Mouse (Mus musculus): Measurements from ENCODE around the gene Gpr150. TPM values are rescaled to one million over a fixed set of nuclear protein-coding genes. Genes with fewer than 3 reads are reported as not detected.

Gpr150 gene
- 0.52 and 0.72 TPM in 2 replicates for polyA plus RNA-seq (2014; fragmentation: Nextera tagmentation; extraction: Ambion mirVana)

DNA sequence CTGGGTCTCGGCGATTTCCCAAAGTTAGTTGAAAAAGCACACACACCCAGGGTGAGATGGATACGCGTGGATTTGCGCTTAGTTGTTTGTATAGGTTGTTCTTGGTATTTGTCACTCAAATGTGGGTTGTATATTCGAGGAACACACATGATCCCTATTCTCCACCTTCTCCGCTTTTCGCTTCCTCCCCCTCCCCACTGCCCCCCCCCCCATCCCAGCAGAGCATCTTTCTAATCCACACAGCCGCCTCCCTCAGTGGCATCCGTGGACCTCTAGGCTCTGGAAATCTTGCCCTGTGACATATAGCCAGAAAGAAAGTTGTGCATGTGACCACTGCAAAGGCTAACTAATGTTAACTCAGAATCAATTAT lies at the start of gene Gpr150:
Gpr150 (minus strand) TSS at position 101 of the 371 bp plus-strand sequence.
- 17% methylated on average over 10 of the region's 10 CpGs for WGBS (ENCODE audit: insufficient replicate concordance)
- peak within 1 kb of the TSS; percentile 48 for H3K9ac ChIP-seq (ENCODE audit: low read depth, low read length)
- H3K27ac ChIP-seq (ENCODE audit: low read depth, low read length) = no peak within 1 kb of the TSS
- H3K36me3 ChIP-seq (ENCODE audit: control insufficient read depth, insufficient read depth, low read length) = no peaks in the 10 kb centered on the region
- H3K4me3 ChIP-seq (ENCODE audit: low read depth, low read length) = peak within 1 kb of the TSS; percentile 46
- peaks cover 4% of the 10 kb centered on the region; the same call in 1 of the 2 replicates for H3K4me1 ChIP-seq (ENCODE audit: control insufficient read depth, insufficient read depth, low read length)
- no peaks in the 10 kb centered on the region for H3K9me3 ChIP-seq (replicated peaks; ENCODE audit: control insufficient read depth, low read length)
- peak within 1 kb of the TSS; percentile 92 for H3K4me2 ChIP-seq
- ATAC-seq (replicated peaks; ENCODE audit: insufficient number of reproducible peaks, low FRiP score, low TSS enrichment) = no peak
- H3K27me3 ChIP-seq (ENCODE audit: control insufficient read depth, insufficient read depth, low read length) = peaks cover 44% of the 10 kb centered on the region

- no peaks in the 10 kb centered on the region; the same call in 1 of the 2 replicates for H3K36me3 ChIP-seq (ENCODE audit: control insufficient read depth, insufficient read depth, low read length)
- no peak overlapping the region for H3K27ac ChIP-seq (ENCODE audit: low read depth, low read length)
- ATAC-seq (replicated peaks; ENCODE audit: insufficient number of reproducible peaks, low FRiP score, low TSS enrichment) = no peak
- H3K27me3 ChIP-seq (ENCODE audit: control insufficient read depth, insufficient read depth, low read length) = no peaks in the 10 kb centered on the region
- WGBS (ENCODE audit: insufficient replicate concordance) = 94% methylated on average over 2 of the region's 2 CpGs
- H3K9ac ChIP-seq (ENCODE audit: low read depth, low read length) = no peak overlapping the region
- no peak overlapping the region for H3K4me3 ChIP-seq (ENCODE audit: low read depth, low read length)
- H3K9me3 ChIP-seq (replicated peaks; ENCODE audit: control insufficient read depth, low read length) = no peaks in the 10 kb centered on the region
- H3K4me1 ChIP-seq (ENCODE audit: control insufficient read depth, insufficient read depth, low read length) = no peaks in the 10 kb centered on the region
- H3K4me2 ChIP-seq = no peak overlapping the region
Observed at GRCm38 (mm10) chr13:76101989-76102388, 45.2 kb upstream of the Gpr150 start.

DNA sequence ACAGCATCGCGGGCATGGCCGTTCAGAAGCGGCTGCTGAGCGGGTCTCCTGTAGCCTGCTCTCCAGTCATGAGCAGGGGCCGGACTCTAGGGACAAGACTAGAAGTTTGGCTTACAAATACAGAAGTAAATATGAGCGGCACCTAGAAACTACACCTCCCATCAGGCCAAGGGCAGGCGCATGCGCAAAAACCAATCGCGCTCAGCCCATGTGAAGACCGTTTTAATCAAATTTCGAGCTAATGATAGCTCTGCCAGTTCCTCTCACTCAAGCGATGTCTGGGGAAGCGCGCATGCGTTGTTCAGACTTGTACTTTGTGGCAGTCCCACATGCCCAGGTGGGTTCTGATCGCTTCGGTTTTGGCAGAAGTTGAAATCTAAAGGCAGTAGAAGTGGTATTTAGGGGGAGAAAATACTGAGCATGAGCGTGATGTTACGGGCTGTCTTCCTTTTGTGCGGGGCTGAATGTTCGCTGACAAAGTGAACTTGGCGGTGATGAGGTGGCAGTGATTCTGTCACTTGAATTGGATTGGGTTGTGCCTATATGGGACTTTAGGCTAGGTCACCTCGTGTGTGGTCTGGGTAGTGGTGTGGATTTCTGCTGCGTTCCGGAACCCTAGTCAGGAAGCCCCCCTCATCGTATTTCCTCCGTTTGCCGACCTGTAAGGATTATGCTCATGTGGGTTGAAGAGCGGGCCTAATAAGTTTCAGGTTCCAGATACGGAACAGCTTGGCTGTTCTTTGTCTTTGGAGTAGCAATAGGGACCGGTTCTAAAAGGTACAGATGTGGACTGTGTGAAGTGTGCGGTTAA lies 41.9 kb upstream of the Gpr150 start, which contains the start of the genes Arsk and Ttc37:
Arsk (minus strand) TSS at position 168 of the 811 bp plus-strand sequence.
Ttc37 (plus strand) TSS at position 242 of the 811 bp plus-strand sequence.
- ATAC-seq (replicated peaks; ENCODE audit: insufficient number of reproducible peaks, low FRiP score, low TSS enrichment) = peak; percentile 90
- H3K9ac ChIP-seq (ENCODE audit: low read depth, low read length) = peak within 1 kb of the TSS; percentile 76
- no peaks in the 10 kb centered on the region for H3K27me3 ChIP-seq (ENCODE audit: control insufficient read depth, insufficient read depth, low read length)

GRCm38 (mm10) chr13:76098116-76098492 lies 41.3 kb upstream of the Gpr150 start:
- Histone ChIP-seq H3K36me3 (ENCODE audit: control insufficient read depth, insufficient read depth, low read length) (no peaks in the 10 kb centered on the region), H3K9ac (ENCODE audit: low read depth, low read length) (peak overlapping the region; percentile 76), H3K4me3 (ENCODE audit: low read depth, low read length) (peak overlapping the region; percentile 59), H3K4me1 (ENCODE audit: control insufficient read depth, insufficient read depth, low read length) (no peaks in the 10 kb centered on the region), H3K4me2 (peak overlapping the region; percentile 54), H3K27me3 (ENCODE audit: control insufficient read depth, insufficient read depth, low read length) (no peaks in the 10 kb centered on the region), H3K27ac (ENCODE audit: low read depth, low read length) (peak overlapping the region; percentile 47; the same call in 1 of the 2 replicates), H3K9me3 (replicated peaks; ENCODE audit: control insufficient read depth, low read length) (no peaks in the 10 kb centered on the region)
- 5% methylated on average over 16 of the region's 16 CpGs for WGBS (ENCODE audit: insufficient replicate concordance)
- ATAC-seq (replicated peaks; ENCODE audit: insufficient number of reproducible peaks, low FRiP score, low TSS enrichment) = peak; percentile 72

More for the DNA sequence above, 41.9 kb upstream of the Gpr150 start, which contains the start of the genes Arsk and Ttc37:
- peak within 1 kb of the TSS; percentile 59 for H3K4me3 ChIP-seq (ENCODE audit: low read depth, low read length)
- WGBS (ENCODE audit: insufficient replicate concordance) = under 1% methylated on average over 34 of the region's 34 CpGs
- H3K36me3 ChIP-seq (ENCODE audit: control insufficient read depth, insufficient read depth, low read length) = no peaks in the 10 kb centered on the region; the same call in 1 of the 2 replicates
- no peaks in the 10 kb centered on the region for H3K4me1 ChIP-seq (ENCODE audit: control insufficient read depth, insufficient read depth, low read length)
- H3K27ac ChIP-seq (ENCODE audit: low read depth, low read length) = peak within 1 kb of the TSS; percentile 47
- H3K4me2 ChIP-seq = peak within 1 kb of the TSS; percentile 66
- no peaks in the 10 kb centered on the region for H3K9me3 ChIP-seq (replicated peaks; ENCODE audit: control insufficient read depth, low read length)

DNA sequence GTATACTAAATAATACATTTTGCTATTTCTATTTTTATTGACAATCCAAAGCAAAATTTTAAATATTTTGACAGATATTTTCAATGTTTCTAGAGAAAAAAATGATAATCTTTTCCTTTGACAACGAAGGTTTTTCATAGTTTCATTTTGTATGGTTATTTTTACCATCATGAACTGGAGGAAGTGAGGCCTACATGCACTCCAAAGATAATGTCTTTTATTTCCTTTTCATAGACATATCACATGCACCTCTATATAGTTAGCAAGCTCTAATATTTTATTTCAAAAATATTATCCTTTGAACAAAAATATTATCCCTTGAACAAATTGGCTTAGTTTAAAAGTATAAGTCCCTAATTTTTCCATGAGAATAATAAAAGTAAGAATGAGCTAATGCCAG lies 17.5 kb upstream of the Gpr150 start:
- no peaks in the 10 kb centered on the region for H3K4me1 ChIP-seq (ENCODE audit: control insufficient read depth, insufficient read depth, low read length)
- H3K4me3 ChIP-seq (ENCODE audit: low read depth, low read length) = no peak overlapping the region
- H3K9ac ChIP-seq (ENCODE audit: low read depth, low read length) = no peak overlapping the region
- no peaks in the 10 kb centered on the region; the same call in 1 of the 2 replicates for H3K36me3 ChIP-seq (ENCODE audit: control insufficient read depth, insufficient read depth, low read length)
- no peak overlapping the region for H3K4me2 ChIP-seq
- H3K9me3 ChIP-seq (replicated peaks; ENCODE audit: control insufficient read depth, low read length) = no peaks in the 10 kb centered on the region
- no peak overlapping the region for H3K27ac ChIP-seq (ENCODE audit: low read depth, low read length)
- no peak for ATAC-seq (replicated peaks; ENCODE audit: insufficient number of reproducible peaks, low FRiP score, low TSS enrichment)
- WGBS (ENCODE audit: insufficient replicate concordance) = 76% methylated on average over 1 of the region's 1 CpGs
- H3K27me3 ChIP-seq (ENCODE audit: control insufficient read depth, insufficient read depth, low read length) = no peaks in the 10 kb centered on the region

DNA sequence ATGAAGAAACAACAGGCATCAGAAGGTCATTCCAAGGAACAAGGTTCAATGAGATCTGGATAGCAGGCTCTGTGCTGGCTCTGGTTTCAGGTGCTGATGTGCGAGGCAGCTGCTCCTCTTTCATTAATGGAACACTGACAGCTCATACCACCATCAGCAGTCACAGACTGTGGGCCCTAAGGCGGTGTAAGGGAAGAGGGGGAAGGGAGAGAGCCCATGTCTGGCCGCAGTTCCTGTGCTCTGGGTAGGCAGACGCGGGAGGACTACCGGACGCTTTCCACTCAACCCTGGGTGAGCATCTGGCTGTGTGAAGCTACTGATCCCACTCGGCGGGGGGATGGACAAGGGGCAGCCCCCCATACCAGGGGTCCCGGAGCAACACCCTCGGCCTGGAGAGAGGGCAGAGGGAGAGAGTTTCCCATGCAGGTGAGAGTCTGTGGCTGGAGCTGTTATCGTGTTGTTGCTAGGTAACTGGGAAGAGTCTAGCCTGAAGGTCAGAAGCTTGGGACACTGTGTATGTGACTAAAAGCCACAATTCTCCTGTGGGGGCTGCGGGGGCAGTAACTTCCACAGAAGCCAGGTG lies 7.7 kb upstream of the Gpr150 start:
- WGBS (ENCODE audit: insufficient replicate concordance) = 78% methylated on average over 13 of the region's 13 CpGs
- Histone ChIP-seq H3K4me3 (ENCODE audit: low read depth, low read length) (no peak overlapping the region), H3K36me3 (ENCODE audit: control insufficient read depth, insufficient read depth, low read length) (no peaks in the 10 kb centered on the region), H3K9ac (ENCODE audit: low read depth, low read length) (no peak overlapping the region), H3K27ac (ENCODE audit: low read depth, low read length) (no peak overlapping the region), H3K27me3 (ENCODE audit: control insufficient read depth, insufficient read depth, low read length) (no peaks in the 10 kb centered on the region), H3K4me1 (ENCODE audit: control insufficient read depth, insufficient read depth, low read length) (no peaks in the 10 kb centered on the region), H3K9me3 (replicated peaks; ENCODE audit: control insufficient read depth, low read length) (no peaks in the 10 kb centered on the region), H3K4me2 (no peak overlapping the region)
- ATAC-seq (replicated peaks; ENCODE audit: insufficient number of reproducible peaks, low FRiP score, low TSS enrichment) = no peak

DNA sequence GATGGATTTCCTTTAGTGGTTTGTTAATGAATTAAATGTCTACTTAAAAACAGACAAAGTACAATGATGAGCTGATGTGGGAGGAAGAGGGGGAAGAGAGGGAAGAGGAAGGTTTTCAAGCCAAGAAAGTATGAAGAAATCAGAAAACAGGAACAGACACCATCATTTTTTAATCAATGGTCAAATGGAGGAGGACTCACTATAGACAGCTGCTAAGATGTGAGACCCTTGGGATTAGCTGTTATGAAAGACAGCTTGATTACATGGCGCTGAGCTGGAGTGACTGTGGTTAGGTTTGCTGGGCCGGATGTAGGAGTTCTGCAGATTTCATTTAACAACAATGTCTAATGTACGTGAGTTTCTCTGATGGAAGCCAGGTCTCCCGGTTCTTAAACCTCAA lies 6.8 kb upstream of the Gpr150 start:
- Histone ChIP-seq H3K4me3 (ENCODE audit: low read depth, low read length) (no peak overlapping the region), H3K36me3 (ENCODE audit: control insufficient read depth, insufficient read depth, low read length) (no peaks in the 10 kb centered on the region), H3K27me3 (ENCODE audit: control insufficient read depth, insufficient read depth, low read length) (no peaks in the 10 kb centered on the region), H3K27ac (ENCODE audit: low read depth, low read length) (no peak overlapping the region), H3K9me3 (replicated peaks; ENCODE audit: control insufficient read depth, low read length) (no peaks in the 10 kb centered on the region), H3K4me2 (no peak overlapping the region), H3K4me1 (ENCODE audit: control insufficient read depth, insufficient read depth, low read length) (no peaks in the 10 kb centered on the region), H3K9ac (ENCODE audit: low read depth, low read length) (no peak overlapping the region)
- 90% methylated on average over 4 of the region's 4 CpGs for WGBS (ENCODE audit: insufficient replicate concordance)
- ATAC-seq (replicated peaks; ENCODE audit: insufficient number of reproducible peaks, low FRiP score, low TSS enrichment) = no peak

DNA sequence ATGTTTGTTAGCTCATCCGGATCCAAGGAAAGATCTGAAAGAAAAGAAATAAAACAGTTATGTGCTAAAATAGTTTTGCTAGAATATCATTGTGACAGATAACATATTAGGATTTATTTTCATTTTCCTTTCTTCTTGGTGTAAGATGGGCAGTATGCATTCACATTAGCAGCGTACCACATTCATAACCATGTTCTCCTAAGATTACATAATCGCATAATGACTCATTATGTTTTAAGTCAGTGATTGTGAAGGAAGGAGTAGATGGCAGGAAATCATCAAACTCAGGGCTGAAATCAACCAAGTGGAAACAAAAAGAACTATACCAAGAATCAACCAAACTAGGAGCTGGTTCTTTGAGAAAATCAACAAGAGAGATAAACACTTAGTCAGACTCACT lies 5.8 kb upstream of the Gpr150 start:
- Histone ChIP-seq H3K9ac (ENCODE audit: low read depth, low read length) (no peak overlapping the region), H3K27ac (ENCODE audit: low read depth, low read length) (no peak overlapping the region), H3K4me2 (no peak overlapping the region), H3K36me3 (ENCODE audit: control insufficient read depth, insufficient read depth, low read length) (no peaks in the 10 kb centered on the region), H3K4me1 (ENCODE audit: control insufficient read depth, insufficient read depth, low read length) (no peaks in the 10 kb centered on the region), H3K9me3 (replicated peaks; ENCODE audit: control insufficient read depth, low read length) (no peaks in the 10 kb centered on the region), H3K27me3 (ENCODE audit: control insufficient read depth, insufficient read depth, low read length) (peaks cover 5% of the 10 kb centered on the region), H3K4me3 (ENCODE audit: low read depth, low read length) (no peak overlapping the region)
- no peak for ATAC-seq (replicated peaks; ENCODE audit: insufficient number of reproducible peaks, low FRiP score, low TSS enrichment)
- 88% methylated on average over 3 of the region's 3 CpGs for WGBS (ENCODE audit: insufficient replicate concordance)
